Mouse (Mus musculus) urinary bladder, postnatal 36 days (tissue): Measurements from ENCODE around the gene Il17rd.

ENCODE experiments used
- DNase-seq, 2 experiments: peaks; one replicate each; pipeline ENCODE4 v3.0.0; 2022; ENCODE audit warnings: low spot score in 2 of 2, mixed read lengths in 1 of 2

The Il17rd gene

GRCm38 (mm10) chr14:27094247-27094646 is 55.5 kb downstream of the Il17rd start:
- no peak for DNase-seq

GRCm38 (mm10) chr14:27096133-27096532 is 57.4 kb downstream of the Il17rd start:
- no peak for DNase-seq

GRCm38 (mm10) chr14:27096779-27097178 is 58.0 kb downstream of the Il17rd start:
- peak; percentile 54 to 69 for DNase-seq

- DNase-seq: no peak
Measured at GRCm38 (mm10) chr14:27101735-27102134, 63.0 kb downstream of the Il17rd start.

GRCm38 (mm10) chr14:27102720-27103119 is 64.0 kb downstream of the Il17rd start:
- no peak for DNase-seq

GRCm38 (mm10) chr14:27105731-27106457 is 67.2 kb downstream of the Il17rd start:
- no peak for DNase-seq

GRCm38 (mm10) chr14:27108748-27109504 is 70.2 kb downstream of the Il17rd start:
- peak; percentile 55 to 66 for DNase-seq

GRCm38 (mm10) chr14:27114362-27115274 is 75.9 kb downstream of the Il17rd start, which contains the start of gene Arhgef3:
Gene Arhgef3, plus strand, starts transcription at chr14:27114899.
- DNase-seq: peak; percentile 67 to 77

GRCm38 (mm10) chr14:27115275-27115660 is 76.5 kb downstream of the Il17rd start:
- peak; percentile 39 for DNase-seq

- no peak for DNase-seq
Measured at GRCm38 (mm10) chr14:27115991-27116390, 77.2 kb downstream of the Il17rd start.

GRCm38 (mm10) chr14:27116577-27117165 is 77.9 kb downstream of the Il17rd start:
- no peak for DNase-seq

GRCm38 (mm10) chr14:27118546-27118945 is 79.8 kb downstream of the Il17rd start:
- no peak for DNase-seq

- DNase-seq: no peak
Measured at GRCm38 (mm10) chr14:27122646-27123045, 83.9 kb downstream of the Il17rd start.

GRCm38 (mm10) chr14:27123543-27123942 is 84.8 kb downstream of the Il17rd start:
- DNase-seq: peak; percentile 45 to 47

GRCm38 (mm10) chr14:27130031-27130430 is 91.3 kb downstream of the Il17rd start:
- DNase-seq: no peak

GRCm38 (mm10) chr14:27130676-27131075 is 91.9 kb downstream of the Il17rd start:
- DNase-seq: no peak

- DNase-seq: peak; percentile 54 to 64
Measured at GRCm38 (mm10) chr14:27131521-27131920, 92.8 kb downstream of the Il17rd start.

GRCm38 (mm10) chr14:27138891-27139290 is 100.2 kb downstream of the Il17rd start:
- DNase-seq: no peak

GRCm38 (mm10) chr14:27139968-27140367 is 101.2 kb downstream of the Il17rd start:
- no peak for DNase-seq

GRCm38 (mm10) chr14:27141486-27141885 is 102.7 kb downstream of the Il17rd start:
- no peak for DNase-seq

GRCm38 (mm10) chr14:27142680-27143079 is 103.9 kb downstream of the Il17rd start:
- no peak for DNase-seq
